Mouse (Mus musculus): Measurements from ENCODE around the gene Gm6880.
"Not testable (repeated sequence)": the region's sequence is repeated elsewhere in the genome, so short reads cannot be mapped to it uniquely, and the experiment has no call there.

GRCm38 (mm10) chrX:74481349-74481885, at the start of gene Gm6880:
- TF ChIP-seq POLR2A (IDR thresholded peaks at IDR 0.05; ENCODE audit: low read depth, low read length); CTCF (IDR thresholded peaks at IDR 0.05; ENCODE audit: borderline replicate concordance, insufficient read depth, low read length): not testable (repeated sequence)

All from embryonic fibroblast, embryonic 13.5 days (primary cell).